Mouse (Mus musculus) urinary bladder, postnatal 36 days (tissue): ENCODE data around the gene Tesk2.
"Not testable (repeated sequence)": the region's sequence is repeated elsewhere in the genome, so short reads cannot be mapped to it uniquely, and the experiment has no call there.

Source experiments
- DNase-seq, 2 experiments: peaks; one replicate each; pipeline ENCODE4 v3.0.0; 2022; ENCODE audit warnings: low spot score in 2 of 2, mixed read lengths in 1 of 2

Tesk2 gene

DNA sequence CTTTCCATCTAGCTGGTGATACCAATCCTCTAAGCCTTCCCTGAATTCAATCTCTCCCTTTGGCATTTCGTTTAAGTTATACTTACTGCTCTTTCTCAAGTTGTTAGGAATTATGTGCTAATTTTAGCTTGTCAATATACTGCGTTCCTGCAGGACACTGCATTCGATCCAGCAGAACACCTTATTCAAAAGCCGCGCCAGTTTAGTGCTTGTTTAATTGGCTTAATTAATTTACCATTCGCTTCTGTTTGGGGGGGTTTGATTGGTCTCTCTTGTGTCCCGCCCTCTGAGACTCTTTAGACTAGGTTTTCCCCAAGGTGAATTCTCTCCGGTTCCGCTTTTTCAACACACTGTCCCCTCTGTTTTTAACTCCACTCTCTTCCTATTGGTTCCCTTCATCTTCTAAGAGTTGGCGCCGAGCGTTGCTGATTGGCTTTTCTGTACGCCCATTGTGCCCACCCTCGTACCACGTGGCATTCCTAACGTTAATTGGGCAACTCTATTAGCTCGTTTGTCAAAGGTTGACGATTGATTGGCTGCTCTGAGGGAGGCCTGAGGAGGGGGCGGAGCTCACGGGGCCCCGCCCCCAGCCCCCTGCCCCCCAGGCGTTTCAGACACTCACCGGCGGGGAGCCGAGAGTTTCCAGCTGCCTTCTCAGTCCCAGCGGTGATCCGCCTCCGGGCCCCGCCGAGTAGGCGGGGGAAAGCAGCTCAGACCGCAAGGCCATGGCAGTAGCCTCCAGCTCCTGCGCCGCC, at the start of gene Tesk2:
Gene Tesk2, plus strand, starts transcription at position 606 of the 755 bp plus-strand sequence.
- DNase-seq, result peak; percentile 78 to 92

DNA sequence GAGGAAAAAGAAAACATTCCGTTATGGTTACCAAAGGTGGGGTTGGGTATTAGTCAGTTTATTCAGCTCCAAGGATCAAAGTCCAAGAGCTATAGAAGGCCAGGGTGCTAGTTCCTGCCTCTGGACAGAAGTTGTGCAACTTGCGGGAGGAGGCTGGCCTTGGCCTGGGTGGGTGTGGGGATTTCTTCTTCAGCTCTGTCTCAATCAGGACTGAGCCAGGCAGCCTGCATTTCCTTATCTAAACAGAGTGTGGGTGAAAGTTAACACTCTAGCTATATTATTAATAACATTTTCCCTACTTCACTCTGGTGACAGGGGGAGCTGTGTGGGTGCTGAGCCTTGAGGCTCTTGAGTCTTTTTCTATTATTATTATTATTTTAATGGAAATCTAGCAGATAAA, 48.0 kb upstream of the Tesk2 start:
- peak; percentile 41 to 76 for DNase-seq

DNA sequence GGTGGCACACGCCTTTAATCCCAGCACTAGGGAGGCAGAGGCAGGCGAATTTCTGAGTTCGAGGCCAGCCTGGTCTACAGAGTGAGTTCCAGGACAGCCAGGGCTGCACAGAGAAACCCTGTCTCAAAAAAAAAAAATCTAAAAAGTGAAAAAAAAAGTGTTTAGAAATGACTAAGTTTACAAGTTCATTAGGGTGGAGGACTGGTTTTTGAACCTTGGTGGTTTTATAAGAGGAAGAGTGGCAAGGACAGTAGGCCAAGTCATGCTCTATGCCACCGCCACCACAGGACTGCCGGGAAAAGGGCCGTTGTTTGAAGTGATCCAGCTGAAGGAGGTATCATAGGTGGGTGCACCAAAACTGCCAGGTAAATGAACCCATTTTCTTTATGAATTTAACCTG, 46.0 kb upstream of the Tesk2 start:
- not testable (repeated sequence) for DNase-seq

DNA sequence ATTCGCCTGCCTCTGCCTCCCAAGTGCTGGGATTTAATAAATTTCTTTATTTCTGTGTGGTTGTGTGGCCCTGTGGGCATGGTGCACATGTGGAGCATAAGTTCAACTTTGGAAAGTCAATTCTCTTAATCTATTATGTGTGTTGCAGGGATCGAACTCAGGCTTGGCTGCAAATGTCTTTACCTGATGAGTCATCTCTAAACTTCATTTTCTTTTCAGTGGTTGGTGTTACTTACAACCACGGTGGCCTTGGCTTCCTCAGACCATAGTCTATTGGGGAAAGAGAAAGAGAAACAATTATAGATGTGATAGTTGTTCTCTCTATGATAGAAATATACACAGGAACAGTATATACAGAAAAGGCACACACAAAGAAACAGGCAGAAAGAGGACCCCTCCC, 44.7 kb upstream of the Tesk2 start:
- DNase-seq, result no peak

DNA sequence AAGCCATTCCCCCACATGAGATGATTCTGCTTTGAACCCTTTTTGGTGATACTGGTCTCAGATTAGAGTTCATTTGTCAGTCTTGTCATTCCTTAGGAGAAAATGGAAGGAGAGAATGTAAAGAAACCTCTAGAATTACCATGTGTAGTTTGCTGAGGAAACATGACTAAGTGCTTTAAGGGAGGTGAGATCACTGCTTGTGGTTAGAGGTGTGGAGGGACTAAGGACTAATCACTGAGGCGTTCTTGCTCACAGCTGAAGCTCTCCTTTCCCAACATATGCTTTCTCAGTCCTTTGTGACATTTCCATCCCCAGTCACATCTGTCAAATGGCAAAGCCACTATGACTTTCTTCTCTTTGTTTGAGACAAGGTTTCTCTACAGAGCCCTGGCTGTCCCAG, 42.9 kb upstream of the Tesk2 start:
- no peak for DNase-seq

DNA sequence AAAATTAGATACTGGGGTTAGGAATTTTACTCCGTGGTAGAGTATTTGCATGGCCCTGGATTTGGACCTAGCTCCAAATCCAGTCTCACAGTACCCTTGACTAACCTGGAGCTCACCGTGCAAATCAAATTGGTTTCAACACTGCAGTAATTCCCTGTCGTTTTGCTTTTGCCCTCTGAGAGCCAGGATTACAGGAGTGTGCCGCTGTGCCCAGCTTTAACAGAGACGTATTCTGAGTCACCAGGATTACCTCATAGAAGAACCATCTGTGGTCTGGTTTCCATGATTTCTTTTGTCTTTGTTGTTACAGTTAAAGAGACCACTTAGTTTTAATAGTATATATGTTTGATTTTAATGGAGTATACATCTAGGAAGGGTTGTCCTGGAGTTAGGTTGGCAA, 41.6 kb upstream of the Tesk2 start:
- no peak for DNase-seq

DNA sequence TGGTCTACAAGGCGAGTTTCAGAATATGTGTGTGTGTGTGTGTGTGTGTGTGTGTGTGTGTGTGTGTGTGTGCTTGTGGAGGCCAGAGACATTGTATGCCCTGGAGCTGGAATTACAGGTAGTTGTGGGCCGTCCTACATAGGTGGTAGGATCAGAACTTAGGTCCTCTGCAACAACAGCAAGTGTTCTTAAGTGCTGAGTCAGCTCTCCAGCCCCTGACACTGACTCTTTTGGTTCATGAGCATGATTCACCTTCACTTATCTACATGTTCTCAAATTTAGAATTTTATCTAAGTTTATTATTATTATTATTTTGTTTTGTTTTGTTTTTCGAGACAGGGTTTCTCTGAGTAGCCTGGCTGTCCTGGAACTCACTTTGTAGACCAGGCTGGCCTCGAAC, 40.2 kb upstream of the Tesk2 start:
- not testable (repeated sequence) for DNase-seq

DNA sequence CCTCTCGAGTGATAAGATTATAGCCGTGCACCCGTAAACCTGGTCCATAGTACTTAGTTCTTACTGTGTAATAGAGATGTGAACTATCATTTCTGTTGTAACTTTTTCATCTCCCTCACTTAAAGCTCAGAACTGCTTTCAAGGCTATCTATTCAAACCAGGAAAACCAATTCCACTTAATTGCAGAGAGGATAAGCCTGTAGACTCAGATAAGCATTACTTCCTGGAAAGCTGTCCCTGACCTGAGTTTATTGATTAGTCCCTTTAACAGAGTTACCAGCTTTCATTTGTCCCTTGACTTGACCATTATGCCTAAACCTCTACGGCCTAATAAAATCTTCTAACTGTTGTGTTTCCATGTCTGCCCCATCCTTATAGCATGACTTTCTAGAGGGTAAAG, 36.8 kb upstream of the Tesk2 start:
- DNase-seq, result no peak

DNA sequence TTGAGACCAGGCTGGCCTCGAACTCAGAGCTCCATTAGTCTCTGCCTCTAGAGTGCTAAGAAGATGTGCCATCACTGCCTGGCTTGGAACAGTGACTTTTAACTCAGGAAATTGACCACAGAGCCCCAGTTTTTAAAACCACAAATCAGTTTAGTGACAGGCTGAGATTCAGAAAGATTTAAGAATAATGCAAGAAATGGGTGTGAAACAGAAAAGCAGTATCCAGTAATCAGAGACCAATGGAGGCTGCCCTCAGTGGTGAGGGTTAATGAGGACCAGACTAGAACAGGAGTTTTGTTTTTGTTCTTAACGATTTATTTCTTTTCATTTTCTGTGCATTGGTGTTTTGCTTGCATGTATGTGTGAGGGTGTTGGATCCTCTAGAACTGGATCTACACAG, 36.1 kb upstream of the Tesk2 start:
- DNase-seq, result no peak

DNA sequence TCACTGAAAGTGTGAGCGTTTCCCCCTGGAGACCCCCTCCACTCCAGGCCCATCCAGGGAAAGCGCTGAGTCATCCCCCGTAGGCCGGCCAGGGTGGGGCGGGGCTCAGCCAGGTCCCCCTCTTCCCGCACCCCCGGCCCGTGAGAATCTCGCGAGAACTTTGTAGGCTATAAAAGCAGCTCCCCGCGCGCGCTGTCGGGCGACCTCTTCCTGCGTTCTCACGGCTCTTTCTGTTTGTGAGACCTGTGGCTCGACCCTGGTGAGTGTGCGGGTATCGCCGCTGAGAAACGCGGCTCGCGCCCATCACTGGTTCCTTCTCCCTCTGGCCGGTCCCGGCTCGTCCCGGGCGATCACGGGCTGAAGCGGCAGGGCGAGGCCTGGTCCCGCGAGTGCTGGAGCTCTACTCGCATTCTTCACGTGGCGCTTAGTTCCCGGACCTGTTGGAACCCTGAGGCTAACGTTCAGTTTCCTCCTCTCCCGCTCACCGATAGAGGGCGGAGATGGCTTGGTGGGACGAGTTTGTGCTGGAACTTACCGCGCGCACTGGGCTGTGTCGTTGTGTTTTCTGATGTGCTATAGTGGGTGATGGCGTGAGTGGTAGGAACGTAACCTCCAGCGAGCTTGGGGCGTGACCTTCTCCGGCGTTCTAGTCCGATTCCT, 35.2 kb upstream of the Tesk2 start, which contains the start of gene Prdx1:
Gene Prdx1, plus strand, starts transcription at position 143 of the 660 bp plus-strand sequence.
- DNase-seq, result peak; percentile 96

DNA sequence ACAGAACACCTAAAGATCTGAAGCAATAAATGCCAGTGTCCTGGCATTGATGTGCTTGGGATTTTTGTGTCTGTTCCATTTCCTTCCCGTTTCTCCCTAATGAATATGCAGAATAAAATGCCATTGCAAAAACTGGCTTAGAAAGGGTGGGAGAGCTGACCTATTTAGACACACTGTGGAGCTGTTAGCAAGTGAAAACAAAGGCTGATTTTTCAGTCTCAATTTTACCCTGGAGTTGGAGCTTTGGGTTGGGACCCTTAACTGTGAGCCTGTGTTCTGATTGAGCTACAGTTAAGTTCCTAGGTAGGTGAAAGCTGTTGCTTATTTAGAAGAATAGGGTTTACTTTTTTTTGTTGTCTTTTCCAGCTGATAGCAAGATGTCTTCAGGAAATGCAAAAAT, 33.7 kb upstream of the Tesk2 start:
- no peak for DNase-seq

DNA sequence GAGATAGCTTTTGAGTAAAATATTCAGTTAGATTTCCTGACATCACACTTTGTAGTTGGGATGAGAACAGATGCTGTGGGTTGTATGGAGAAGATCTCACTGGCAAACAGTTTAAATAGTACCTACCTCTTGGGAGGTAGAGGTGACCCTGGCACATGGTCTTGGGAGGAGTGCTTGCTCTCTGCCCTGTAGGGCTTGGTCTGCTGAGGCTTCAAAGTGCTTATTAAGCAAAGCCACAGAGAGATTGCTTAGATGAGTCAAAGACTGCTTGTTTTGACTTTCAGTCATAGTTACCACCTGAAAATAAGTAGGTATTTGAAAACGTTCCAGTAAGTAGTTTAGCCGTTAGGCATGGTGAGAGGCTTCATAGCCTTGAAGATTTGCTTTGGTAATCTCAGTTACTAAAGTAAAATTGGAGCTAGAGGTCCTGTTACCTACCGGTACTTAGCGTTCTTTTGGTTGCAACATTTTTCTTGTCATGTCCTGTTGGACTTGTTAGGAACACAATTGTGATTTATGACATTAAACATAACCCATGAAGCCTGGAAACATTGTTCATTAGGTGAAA, 31.4 kb upstream of the Tesk2 start:
- no peak for DNase-seq

DNA sequence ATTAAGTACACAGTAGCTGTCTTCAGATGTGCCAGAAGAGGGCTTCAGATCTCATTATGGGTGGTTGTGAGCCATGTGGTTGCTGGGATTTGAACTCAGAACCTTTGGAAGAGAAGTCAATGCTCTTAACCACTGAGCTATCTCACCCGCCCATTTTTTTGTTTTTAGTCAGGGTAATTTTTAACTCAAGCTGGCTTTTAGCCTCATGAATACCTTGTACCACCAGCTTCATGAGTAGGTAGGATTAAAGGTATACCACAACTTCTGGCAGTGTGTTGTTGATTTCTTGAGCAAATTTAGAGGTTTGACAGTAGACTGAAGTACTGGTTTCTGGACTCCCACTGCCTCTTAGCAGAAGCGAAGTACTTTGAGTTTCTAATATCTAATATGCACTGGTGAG, 28.6 kb upstream of the Tesk2 start:
- no peak for DNase-seq

DNA sequence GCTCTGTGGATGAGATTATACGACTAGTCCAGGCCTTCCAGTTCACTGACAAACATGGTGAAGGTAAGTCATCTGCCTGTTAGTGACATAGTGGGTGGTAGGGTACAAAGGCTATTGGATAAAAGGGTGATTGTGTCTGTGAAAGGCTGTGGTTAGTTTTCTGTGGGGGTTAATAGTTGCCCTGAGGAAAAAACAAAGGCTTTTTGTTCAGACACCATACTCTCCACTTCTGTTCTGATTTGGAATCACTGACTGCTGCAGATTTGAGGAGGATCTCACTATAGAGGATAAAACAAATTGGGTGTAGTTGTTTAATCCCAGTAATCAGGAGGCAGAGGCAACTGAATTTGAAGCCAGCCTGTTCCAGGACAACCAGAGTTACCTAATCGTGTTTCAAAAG, 27.0 kb upstream of the Tesk2 start:
- no peak for DNase-seq

DNA sequence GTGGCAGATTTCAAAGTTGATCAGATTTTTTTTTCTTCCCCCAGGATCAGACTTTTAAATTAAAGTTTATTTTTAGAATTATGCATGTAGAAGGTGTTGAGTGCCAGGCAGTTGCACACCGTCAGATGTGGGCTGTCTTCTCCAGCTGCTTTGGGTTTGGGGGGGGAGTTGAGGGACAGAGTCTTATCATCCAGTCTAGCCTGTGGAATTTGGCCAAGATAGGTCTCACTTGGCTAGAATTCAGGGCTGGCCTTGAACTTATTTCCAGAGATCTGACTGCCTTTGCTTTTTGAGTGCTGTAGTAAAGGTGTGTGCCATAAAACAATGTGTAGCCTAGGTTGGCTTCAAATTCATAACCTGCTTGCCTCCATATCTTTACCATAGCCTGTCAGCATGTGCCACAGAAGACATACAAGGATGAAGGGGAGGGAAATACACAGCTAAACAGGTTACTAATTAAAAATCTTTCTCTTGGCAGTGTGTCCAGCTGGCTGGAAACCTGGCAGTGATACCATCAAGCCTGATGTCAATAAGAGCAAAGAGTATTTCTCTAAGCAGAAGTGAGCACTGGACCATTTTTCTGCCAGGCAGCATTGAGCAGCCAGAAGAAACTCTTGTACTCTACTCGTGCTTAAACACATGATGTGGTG, 21.9 kb upstream of the Tesk2 start:
- DNase-seq, result no peak

DNA sequence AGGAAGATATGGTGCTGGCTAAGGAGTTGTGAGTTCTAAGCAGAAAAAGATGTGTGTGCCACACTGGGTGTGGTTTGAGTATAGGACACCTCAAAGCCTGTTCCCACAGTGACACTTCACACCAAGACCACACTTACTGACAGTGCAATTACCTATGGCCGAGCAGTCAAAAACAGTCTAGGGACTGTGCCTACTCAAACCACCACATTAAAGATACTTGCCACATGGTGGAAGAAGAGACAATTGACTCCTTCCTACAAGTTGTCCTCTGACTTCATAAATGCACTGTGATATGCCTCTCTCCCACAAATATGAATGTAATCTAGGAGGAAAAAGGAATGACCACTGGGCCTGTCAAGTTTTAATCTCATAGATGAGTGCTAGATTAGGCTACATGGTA, 19.8 kb upstream of the Tesk2 start:
- no peak for DNase-seq

DNA sequence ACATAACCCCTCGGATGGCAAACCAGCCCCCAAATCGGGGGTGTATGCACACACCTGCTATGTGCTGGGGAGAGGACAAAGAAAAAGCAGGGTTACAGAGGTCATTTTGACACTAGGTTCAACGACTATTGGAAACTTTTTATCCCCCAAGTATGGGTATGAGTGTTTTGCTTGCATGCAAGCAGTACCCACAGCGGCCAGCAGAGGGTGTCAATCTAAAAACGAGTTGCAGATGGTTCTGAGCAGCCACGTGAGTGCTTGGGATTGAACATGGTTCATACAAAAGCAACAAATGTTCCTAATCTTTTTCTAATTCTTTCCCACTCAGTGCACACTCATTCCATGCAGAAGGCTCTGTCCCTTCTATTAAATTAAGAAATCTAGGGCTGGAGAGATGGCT, 16.9 kb upstream of the Tesk2 start:
- DNase-seq, result peak; percentile 68 to 77

DNA sequence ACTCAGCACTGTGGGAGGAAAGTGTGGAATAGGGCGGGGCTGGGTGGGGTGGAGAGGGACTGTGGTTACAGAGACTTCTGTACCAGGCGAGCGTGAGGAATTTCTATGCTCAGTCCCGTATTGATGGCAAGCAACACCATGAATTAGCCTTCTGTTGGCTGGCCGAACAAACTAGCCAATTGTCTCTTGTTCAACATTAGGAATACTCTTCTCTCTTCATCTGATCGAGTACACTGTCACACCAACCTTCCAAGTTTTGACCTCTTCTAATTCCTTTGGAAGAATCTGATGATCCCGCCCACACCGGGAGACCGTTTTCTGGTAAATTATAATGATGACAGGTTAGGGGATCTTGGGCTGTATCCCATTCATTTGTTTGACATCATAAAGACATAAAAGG, 13.1 kb upstream of the Tesk2 start:
- DNase-seq, result no peak

DNA sequence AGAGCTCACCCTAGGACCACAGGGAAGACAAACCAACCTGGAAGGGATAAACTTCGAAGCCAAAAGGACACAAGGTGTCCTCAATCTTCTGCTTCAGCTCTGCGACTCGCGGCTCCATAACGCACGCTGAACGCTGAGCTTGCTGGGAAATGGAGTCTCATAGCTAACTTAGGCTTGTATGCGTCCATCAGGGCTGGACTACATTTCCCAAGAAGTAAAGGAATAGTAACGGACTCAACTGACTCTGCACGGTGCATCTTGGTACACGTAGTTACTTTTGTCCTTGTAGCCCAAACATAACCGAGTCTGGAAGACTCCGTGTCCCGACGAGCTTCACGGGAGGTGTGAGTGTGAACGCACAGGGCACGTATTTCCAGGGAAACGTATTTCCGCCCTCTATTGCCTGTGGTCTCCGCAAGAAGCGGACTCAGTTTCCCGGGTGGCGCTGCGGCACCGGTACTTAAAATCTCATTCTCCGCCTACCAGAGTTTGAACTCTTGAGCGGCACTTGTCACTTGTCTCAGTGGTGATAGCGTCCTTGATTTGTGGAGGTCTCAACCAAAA, 12.5 kb upstream of the Tesk2 start, which contains the start of the genes Mmachc and Ccdc163:
Gene Mmachc, minus strand, starts transcription at position 206 of the 564 bp plus-strand sequence.
Gene Ccdc163, plus strand, starts transcription at position 309 of the 564 bp plus-strand sequence.
- DNase-seq, result peak; percentile 84 to 92

DNA sequence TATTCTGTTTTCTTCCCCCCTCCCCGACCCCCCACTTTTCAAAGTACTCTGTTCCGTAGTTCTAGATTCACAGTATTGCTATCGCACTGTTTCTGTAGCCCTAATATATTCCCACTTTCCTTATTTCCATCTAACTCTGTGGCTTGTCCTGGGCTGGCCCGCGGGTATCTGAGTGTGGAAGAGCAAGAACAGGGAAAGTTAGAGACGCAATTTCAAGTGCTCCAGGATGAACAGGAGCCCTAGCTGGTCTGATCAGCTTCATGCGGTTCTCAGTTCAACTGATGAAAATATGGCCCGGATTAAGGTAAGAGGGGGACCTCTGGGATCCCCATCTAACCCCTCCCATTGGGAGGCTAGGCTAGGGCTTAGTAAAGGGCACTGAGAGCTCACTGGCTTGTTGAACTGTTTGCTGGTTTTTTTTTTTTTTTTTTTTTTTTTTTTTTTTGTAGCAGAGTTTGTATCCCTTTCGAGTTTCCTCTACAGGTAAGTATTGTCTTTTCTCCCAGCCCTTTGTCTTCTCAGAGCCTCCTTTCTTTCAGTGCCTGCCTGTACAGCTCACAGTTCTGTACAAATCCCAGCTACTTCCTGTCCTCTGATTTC, 11.9 kb upstream of the Tesk2 start:
- no peak for DNase-seq

DNA sequence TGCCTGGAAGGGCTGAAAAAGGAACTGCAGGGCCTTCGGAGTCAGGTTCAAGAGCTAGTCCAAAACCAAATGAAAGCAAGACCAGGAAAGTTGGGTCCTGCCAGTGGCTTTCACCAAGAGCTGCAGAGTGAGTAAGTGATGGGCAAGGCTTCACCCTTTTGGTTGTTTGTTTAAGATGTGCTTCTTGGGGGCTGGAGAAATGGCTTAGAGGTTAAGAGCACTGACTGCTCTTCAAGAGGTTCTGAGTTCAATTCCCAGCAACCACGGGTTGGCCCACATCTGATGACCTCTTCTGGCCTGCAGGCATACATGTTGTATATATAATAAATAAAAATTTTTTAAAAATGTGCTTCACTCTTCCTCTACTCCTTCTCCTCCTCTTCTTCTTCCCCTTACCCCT, 10.6 kb upstream of the Tesk2 start:
- no peak for DNase-seq

DNA sequence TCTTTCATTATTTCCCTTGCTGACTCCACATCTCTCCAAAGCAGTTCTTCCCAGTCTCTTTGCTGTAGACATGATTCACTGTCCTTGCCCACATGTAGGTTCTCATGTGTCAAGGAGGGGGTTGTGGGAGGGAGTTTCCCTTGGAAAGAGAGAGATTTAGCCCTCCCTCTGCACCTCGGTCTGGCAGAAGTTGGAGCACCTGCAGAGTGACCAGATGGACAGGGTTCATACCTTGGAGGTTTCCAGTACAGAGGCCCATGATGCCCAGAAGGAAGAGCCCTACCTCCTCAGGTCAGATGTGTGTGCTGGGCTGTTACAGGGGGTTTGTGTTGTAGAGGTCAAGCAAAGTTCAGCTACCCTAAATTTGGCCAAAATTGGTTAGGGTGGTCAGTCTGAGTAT, 8.2 kb upstream of the Tesk2 start:
- DNase-seq, result no peak
